Mouse (Mus musculus) embryonic facial prominence, embryonic 12.5 days (tissue): ENCODE data around the gene Cacna1b. TPM values are rescaled to one million over a fixed set of nuclear protein-coding genes. Genes with fewer than 3 reads are reported as not detected.

Experiments
- ATAC-seq: fragments of 200-750 bp; cut with Nextera tagmentation; 2 replicates; pipeline ENCODE4 v1.8.0; 2017; ENCODE audit not compliant: insufficient number of reproducible peaks, insufficient read depth, low FRiP score, low TSS enrichment
- H3K27ac ChIP-seq: fragments of 300-500 bp; sonication (generic); 2 replicates; pipeline ENCODE4 v1.5.1; 2016; ENCODE audit warnings: mild to moderate bottlenecking
- H3K27me3 ChIP-seq: fragments of 300-500 bp; sonication (generic); 2 replicates; pipeline ENCODE4 v1.6.1; 2016; ENCODE audit warnings: mild to moderate bottlenecking, moderate library complexity
- H3K36me3 ChIP-seq: fragments of 300-500 bp; sonication (generic); 2 replicates; pipeline ENCODE4 v1.6.1; 2016; ENCODE audit warnings: mild to moderate bottlenecking
- H3K4me1 ChIP-seq: fragments of 300-500 bp; sonication (generic); 2 replicates; pipeline ENCODE4 v1.6.1; 2016
- H3K4me2 ChIP-seq: fragments of 300-500 bp; sonication (generic); replicated peaks from 2 replicates; pipeline ENCODE4 v1.6.1; 2016; ENCODE audit warnings: mild to moderate bottlenecking, moderate library complexity
- H3K4me3 ChIP-seq: fragments of 300-500 bp; sonication (generic); 2 replicates; pipeline ENCODE4 v1.5.1; 2016; ENCODE audit warnings: mild to moderate bottlenecking
- H3K9ac ChIP-seq: fragments of 300-500 bp; sonication (generic); 2 replicates; pipeline ENCODE4 v1.6.1; 2016; ENCODE audit warnings: mild to moderate bottlenecking, moderate library complexity
- H3K9me3 ChIP-seq: fragments of 300-500 bp; sonication (generic); 2 replicates; pipeline ENCODE4 v1.6.1; 2016; ENCODE audit warnings: mild to moderate bottlenecking, moderate library complexity
- WGBS: fragments of 180-500 bp; shearing (Covaris S2); methylation state at CpG from one replicate; pipeline ENCODE4 v1.1.7; 2016; 5-methylcytosine and 5-hydroxymethylcytosine counted together
- polyA plus RNA-seq: library from polyadenylated mRNA; unstranded; fragments of >200 nt; fragmentation: Nextera tagmentation; extraction: Ambion mirVana; gene quantifications from 2 replicates; pipeline ENCODE4 v1.2.1, GENCODE M21; 2016

The Cacna1b gene
- 2.6 and 3.3 TPM in 2 replicates for polyA plus RNA-seq

DNA sequence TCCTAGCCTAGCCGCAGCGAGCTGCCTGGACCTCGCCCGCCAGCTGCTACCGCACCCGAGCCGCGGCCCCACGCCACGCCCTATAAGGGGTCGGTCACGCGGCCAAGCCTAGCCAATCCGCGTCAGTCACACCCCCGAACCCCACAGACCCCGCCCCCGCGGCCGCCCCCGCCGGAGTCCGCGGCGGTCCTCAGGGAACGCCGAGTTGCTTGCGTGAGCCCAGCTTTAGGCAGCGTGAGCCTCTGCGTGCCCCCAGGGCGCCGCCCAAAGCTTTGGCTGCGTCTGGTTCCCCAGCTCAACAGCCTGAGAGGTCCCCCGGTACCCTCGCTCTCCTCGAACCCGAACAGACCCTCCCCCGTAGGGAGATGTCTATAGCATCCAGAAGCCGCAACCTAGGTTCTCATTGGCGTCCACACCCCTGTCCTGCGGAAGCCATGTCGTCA lies at the start of gene Cacna1b:
Gene Cacna1b (minus strand): TSS at position 38 of the 443 bp plus-strand sequence.
- H3K36me3 ChIP-seq, result no peaks in the 10 kb centered on the region
- WGBS, result under 1% methylated on average over 40 of the region's 42 CpGs
- peak; percentile 83 for ATAC-seq
- H3K4me1 ChIP-seq, result peaks cover 11% of the 10 kb centered on the region
- H3K9me3 ChIP-seq, result no peaks in the 10 kb centered on the region
- H3K4me3 ChIP-seq, result peak within 1 kb of the TSS; percentile 59
- H3K4me2 ChIP-seq, result peak within 1 kb of the TSS; percentile 100
- H3K27me3 ChIP-seq, result peaks cover 27% of the 10 kb centered on the region
- no peak within 1 kb of the TSS for H3K27ac ChIP-seq
- H3K9ac ChIP-seq, result peak within 1 kb of the TSS; percentile 40

DNA sequence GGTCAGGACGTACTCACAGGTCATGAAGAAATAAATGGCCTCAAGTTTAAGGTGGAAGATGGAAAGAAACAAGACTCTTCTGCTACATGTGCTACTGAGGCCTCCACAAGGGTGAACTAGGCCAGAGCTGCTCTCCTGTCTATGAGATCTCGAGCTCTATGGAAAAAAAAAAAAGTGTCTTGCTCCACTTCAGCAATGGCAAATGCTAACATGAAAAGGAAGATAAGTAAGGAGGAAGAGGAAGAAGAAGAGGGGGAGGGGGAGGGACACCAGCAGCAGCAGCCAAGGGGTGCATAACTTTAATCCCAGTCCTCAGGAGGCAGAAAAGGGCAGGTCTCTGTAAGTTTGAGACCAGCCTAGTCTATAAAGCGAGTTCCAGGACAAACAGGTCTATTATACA lies 46.8 kb upstream of the Cacna1b start:
- no peak overlapping the region for H3K9ac ChIP-seq
- H3K27me3 ChIP-seq, result no peaks in the 10 kb centered on the region
- H3K27ac ChIP-seq, result no peak overlapping the region
- no peaks in the 10 kb centered on the region for H3K4me1 ChIP-seq
- H3K4me2 ChIP-seq, result no peak overlapping the region
- H3K9me3 ChIP-seq, result no peaks in the 10 kb centered on the region
- ATAC-seq, result no peak
- H3K36me3 ChIP-seq, result peaks cover 76% of the 10 kb centered on the region
- WGBS, result 92% methylated on average over 3 of the region's 3 CpGs
- H3K4me3 ChIP-seq, result no peak overlapping the region

DNA sequence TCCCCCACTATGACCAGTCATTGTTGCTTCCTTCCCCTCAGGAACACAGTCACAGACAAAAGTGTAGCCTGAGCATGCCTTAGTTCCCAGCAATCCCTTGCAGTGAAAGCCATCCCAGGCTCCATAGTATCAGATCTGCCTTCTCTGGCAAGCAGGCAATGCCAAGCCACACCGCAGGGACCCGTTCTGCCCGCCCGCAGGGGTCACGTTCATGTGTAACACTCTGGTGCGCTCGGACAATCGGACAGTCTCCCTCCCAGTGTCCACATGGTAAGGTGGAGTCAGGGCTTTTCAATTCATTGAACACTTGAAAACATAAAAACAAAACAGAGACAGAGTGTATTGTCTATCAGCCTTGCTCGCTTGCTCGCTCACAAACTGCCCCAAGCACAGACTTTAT lies 44.7 kb upstream of the Cacna1b start:
- 97% methylated on average over 10 of the region's 10 CpGs for WGBS
- H3K27ac ChIP-seq, result no peak overlapping the region
- no peaks in the 10 kb centered on the region for H3K9me3 ChIP-seq
- ATAC-seq, result no peak
- no peak overlapping the region for H3K4me2 ChIP-seq
- peaks cover 79% of the 10 kb centered on the region for H3K36me3 ChIP-seq
- no peaks in the 10 kb centered on the region for H3K4me1 ChIP-seq
- H3K27me3 ChIP-seq, result no peaks in the 10 kb centered on the region
- H3K9ac ChIP-seq, result no peak overlapping the region
- H3K4me3 ChIP-seq, result no peak overlapping the region

DNA sequence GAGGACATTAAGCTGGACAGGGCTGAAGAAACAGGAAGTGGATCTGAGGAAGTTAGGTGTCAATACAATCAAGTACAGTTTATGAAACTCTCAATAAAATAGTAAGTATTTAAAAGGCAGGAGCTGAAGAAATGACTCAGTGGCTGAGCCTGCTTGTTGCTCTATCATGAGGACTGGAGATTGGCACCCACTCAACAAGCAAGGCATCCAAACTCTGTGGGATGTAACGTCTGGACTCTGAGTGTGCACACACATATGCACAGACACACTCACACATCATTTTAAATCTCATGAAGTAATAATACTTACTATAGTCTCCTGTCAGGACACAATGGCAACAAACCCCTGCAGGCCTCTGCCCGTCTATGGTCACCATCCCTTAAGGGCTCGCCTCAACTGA lies 44.1 kb upstream of the Cacna1b start:
- H3K4me1 ChIP-seq, result no peaks in the 10 kb centered on the region
- peaks cover 79% of the 10 kb centered on the region for H3K36me3 ChIP-seq
- H3K4me2 ChIP-seq, result no peak overlapping the region
- no peak overlapping the region for H3K9ac ChIP-seq
- WGBS, result 93% methylated on average over 3 of the region's 3 CpGs
- no peak overlapping the region for H3K4me3 ChIP-seq
- no peaks in the 10 kb centered on the region for H3K27me3 ChIP-seq
- ATAC-seq, result no peak
- H3K9me3 ChIP-seq, result no peaks in the 10 kb centered on the region
- no peak overlapping the region for H3K27ac ChIP-seq

DNA sequence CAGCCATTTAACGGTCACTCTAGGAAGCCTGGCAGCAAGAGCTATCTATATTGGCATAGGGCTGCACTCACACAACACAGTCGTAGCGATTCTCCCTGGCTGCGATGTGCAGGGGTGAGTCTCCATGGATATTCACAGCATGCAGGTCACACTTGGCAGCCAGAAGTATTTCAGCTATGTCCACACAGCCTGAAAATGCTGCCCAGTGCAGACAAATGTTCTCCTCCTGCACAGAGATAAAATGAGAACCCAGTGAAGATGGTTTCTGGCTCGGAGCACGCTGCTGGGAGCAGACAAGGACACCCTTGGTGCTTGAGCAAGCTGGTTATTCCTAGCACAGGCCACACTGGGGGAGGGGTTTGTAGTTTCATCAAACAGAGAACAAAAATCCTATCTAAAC lies 43.2 kb upstream of the Cacna1b start:
- H3K27me3 ChIP-seq, result no peaks in the 10 kb centered on the region
- 98% methylated on average over 6 of the region's 6 CpGs for WGBS
- H3K27ac ChIP-seq, result no peak overlapping the region
- no peak for ATAC-seq
- H3K4me2 ChIP-seq, result no peak overlapping the region
- peaks cover 87% of the 10 kb centered on the region for H3K36me3 ChIP-seq
- no peak overlapping the region for H3K4me3 ChIP-seq
- H3K4me1 ChIP-seq, result no peaks in the 10 kb centered on the region
- H3K9me3 ChIP-seq, result no peaks in the 10 kb centered on the region
- H3K9ac ChIP-seq, result no peak overlapping the region

GRCm38 (mm10) chr2:24805621-24806020 lies 42.7 kb upstream of the Cacna1b start:
- Histone ChIP-seq H3K4me3 (no peak overlapping the region), H3K36me3 (peaks cover 87% of the 10 kb centered on the region), H3K9me3 (no peaks in the 10 kb centered on the region), H3K27ac (no peak overlapping the region), H3K27me3 (no peaks in the 10 kb centered on the region), H3K9ac (no peak overlapping the region), H3K4me2 (no peak overlapping the region), H3K4me1 (no peaks in the 10 kb centered on the region)
- WGBS, result 91% methylated on average over 4 of the region's 4 CpGs
- ATAC-seq, result no peak

DNA sequence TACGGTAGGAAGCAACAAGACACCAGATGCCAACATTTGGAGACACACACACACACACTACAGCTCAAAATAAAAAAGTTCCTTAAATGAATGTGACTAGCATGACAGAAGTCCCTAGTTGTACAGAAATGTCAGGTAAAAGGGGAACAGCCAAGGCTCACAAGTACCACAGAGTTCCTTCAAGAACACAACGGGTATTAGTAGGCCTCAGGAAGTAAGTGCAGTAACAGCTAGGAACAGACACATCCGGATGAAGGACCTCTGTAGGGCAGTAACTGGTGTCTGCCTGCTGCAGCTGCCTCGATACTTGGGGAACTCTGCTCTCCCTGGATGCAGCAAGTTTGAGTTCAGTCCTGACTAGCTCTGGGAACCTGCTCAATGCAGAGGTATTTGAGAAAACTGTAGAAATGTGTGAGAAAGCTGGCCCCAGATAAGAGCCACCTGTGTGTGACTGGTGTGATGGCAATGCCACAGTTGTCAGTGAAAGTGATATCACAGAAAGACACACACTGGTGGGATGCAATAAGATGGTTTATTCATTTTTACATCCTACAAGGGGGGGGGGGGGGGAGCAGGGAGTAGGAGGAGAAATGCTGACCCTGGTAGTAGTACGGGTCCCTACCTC lies 34.0 kb upstream of the Cacna1b start:
- H3K27me3 ChIP-seq, result no peaks in the 10 kb centered on the region
- peaks cover 87% of the 10 kb centered on the region for H3K36me3 ChIP-seq
- no peak for ATAC-seq
- H3K4me1 ChIP-seq, result no peaks in the 10 kb centered on the region
- no peak overlapping the region for H3K9ac ChIP-seq
- 93% methylated on average over 5 of the region's 5 CpGs for WGBS
- H3K9me3 ChIP-seq, result no peaks in the 10 kb centered on the region
- H3K4me3 ChIP-seq, result no peak overlapping the region
- H3K4me2 ChIP-seq, result no peak overlapping the region
- H3K27ac ChIP-seq, result no peak overlapping the region

DNA sequence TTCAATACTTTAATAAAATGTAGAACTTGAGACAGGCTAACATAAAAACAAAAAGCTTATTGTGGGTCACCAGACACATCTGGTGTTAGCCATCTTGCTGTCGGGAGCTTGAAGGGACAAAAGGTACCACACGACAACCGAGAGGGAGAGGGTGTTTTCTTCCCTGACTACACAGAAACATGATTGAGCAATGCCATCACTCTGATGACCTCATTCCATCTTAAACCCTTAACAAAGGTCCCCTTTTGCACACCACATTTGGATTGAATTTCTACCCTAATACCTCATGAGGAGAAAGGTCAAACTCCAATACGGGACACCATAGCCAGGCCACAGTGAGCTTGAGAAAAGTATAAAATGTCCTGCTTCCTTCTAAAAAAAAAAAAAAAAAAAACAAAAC lies 24.3 kb upstream of the Cacna1b start:
- Histone ChIP-seq H3K27ac (no peak overlapping the region), H3K9ac (no peak overlapping the region), H3K4me2 (no peak overlapping the region), H3K4me3 (no peak overlapping the region), H3K9me3 (no peaks in the 10 kb centered on the region), H3K36me3 (peaks cover 23% of the 10 kb centered on the region), H3K27me3 (no peaks in the 10 kb centered on the region), H3K4me1 (no peaks in the 10 kb centered on the region)
- no peak for ATAC-seq
- WGBS, result 31% methylated on average over 4 of the region's 4 CpGs

- 47% methylated on average over 4 of the region's 4 CpGs for WGBS
Measured at GRCm38 (mm10) chr2:24781253-24781652, 18.3 kb upstream of the Cacna1b start.

DNA sequence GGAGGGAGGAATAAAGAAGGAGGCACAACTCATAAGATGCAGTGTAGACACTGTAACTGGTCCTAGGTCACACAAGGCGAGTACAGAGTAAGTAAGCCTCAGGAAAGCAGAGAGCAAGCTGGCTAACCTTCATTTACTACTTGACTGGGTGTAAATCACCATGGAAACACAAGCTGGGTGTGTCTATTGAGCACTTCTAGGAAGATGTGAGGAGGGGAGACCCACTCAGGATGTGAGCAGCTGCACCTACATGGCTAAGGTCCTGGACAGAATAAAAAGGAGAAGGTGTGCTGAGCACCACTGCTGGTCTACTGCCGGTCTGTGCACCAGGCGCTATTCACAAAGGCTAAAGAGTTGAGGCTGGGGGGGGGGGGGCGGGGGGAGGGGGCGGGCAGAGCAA lies 13.9 kb upstream of the Cacna1b start:
- WGBS, result 15% methylated on average over 4 of the region's 5 CpGs
- Histone ChIP-seq H3K27me3 (no peaks in the 10 kb centered on the region), H3K27ac (no peak overlapping the region), H3K9ac (no peak overlapping the region), H3K4me1 (no peaks in the 10 kb centered on the region), H3K4me2 (no peak overlapping the region), H3K36me3 (no peaks in the 10 kb centered on the region), H3K9me3 (no peaks in the 10 kb centered on the region), H3K4me3 (no peak overlapping the region)
- ATAC-seq, result no peak

More at GRCm38 (mm10) chr2:24781253-24781652, 18.3 kb upstream of the Cacna1b start:
- H3K4me3 ChIP-seq, result no peak overlapping the region
- no peak for ATAC-seq
- H3K4me2 ChIP-seq, result no peak overlapping the region
- H3K27me3 ChIP-seq, result no peaks in the 10 kb centered on the region
- H3K9me3 ChIP-seq, result no peaks in the 10 kb centered on the region
- no peak overlapping the region for H3K27ac ChIP-seq
- H3K9ac ChIP-seq, result no peak overlapping the region
- H3K4me1 ChIP-seq, result no peaks in the 10 kb centered on the region
- H3K36me3 ChIP-seq, result no peaks in the 10 kb centered on the region

DNA sequence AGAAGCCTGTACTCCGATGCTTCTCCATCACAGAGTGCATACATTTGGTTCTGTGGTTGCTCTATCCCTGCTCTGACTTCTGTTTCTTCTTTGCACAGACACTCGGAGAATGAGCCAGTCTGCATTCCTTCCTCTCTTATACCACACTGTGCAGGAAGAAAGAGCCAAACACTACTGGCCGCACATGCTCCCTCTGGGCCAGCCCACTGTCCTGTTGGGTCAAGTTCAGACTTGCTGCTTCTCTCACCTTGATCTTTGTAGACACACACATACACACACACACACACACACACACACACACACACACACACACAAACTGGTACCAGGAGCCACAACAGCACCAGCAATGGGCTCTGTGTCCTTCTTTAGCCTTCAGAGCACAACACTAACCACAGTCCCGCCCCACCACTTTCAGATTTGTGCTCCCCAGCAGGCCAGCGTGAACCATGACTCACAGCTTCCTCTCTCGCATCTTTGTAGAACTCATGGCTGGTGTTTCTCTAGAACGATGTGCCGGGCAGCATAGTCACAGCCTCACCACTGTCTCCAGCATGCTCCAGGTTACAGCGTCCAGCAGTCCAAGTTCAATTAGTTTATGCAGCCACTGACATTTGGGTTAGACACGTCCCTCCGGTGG lies 13.1 kb upstream of the Cacna1b start:
- no peak for ATAC-seq
- Histone ChIP-seq H3K4me1 (no peaks in the 10 kb centered on the region), H3K4me3 (no peak overlapping the region), H3K9ac (no peak overlapping the region), H3K27ac (no peak overlapping the region), H3K4me2 (no peak overlapping the region), H3K36me3 (no peaks in the 10 kb centered on the region), H3K9me3 (no peaks in the 10 kb centered on the region), H3K27me3 (no peaks in the 10 kb centered on the region)
- 73% methylated on average over 11 of the region's 11 CpGs for WGBS

DNA sequence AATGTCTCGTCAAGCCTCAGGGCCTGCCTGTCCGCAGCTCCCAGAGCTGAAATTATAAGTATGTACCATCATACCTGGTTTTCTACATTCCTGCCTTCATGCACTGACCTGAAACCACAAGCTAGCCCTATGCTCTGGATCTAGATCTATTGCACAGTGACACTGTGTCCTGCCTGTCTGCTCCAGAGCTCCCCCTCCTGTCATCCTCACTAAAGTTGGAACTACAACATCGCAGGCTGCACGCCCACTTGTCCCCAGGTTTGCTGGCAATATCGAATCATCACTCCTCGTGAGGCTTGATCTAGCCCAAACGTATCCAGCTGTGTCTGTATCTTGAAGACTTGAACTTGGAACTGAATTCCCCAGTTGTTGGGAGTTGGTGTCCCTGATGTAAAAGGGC lies 11.9 kb upstream of the Cacna1b start:
- no peaks in the 10 kb centered on the region for H3K9me3 ChIP-seq
- H3K4me1 ChIP-seq, result no peaks in the 10 kb centered on the region
- no peaks in the 10 kb centered on the region for H3K36me3 ChIP-seq
- no peak overlapping the region for H3K27ac ChIP-seq
- no peaks in the 10 kb centered on the region for H3K27me3 ChIP-seq
- no peak overlapping the region for H3K4me3 ChIP-seq
- H3K4me2 ChIP-seq, result no peak overlapping the region
- 59% methylated on average over 7 of the region's 7 CpGs for WGBS
- no peak for ATAC-seq
- H3K9ac ChIP-seq, result no peak overlapping the region
